Mouse (Mus musculus): Measurements from ENCODE around the gene Ric8a. TPM values are rescaled to one million over a fixed set of nuclear protein-coding genes. Genes with fewer than 3 reads are reported as not detected.

The Ric8a gene
- polyA plus RNA-seq, 1 experiment, result 53.1 TPM

GRCm38 (mm10) chr7:140855860-140856784 lies 635 bp upstream of the Ric8a start, which contains the start of gene Gm45785:
Gene Gm45785 (minus strand): TSS chr7:140856331.
- H3K4me3 ChIP-seq (ENCODE audit: insufficient read depth, low read depth, low read length), result peak within 1 kb of the TSS; percentile 89
- H3K27ac ChIP-seq (ENCODE audit: insufficient read depth, low read depth, low read length), result peak within 1 kb of the TSS; percentile 81
- no peaks in the 10 kb centered on the region for H3K36me3 ChIP-seq (ENCODE audit: control insufficient read depth, insufficient read depth, low read length)
- H3K4me1 ChIP-seq (ENCODE audit: control insufficient read depth, insufficient read depth, low read length), result peaks cover 11% of the 10 kb centered on the region; the same call in 1 of the 2 replicates
- TF ChIP-seq CTCF (conservative IDR thresholded peaks at IDR 0.05; ENCODE audit: insufficient read depth, insufficient read length, low read depth, low read length) (no peak), POLR2A (IDR thresholded peaks at IDR 0.05; ENCODE audit: low read depth, low read length) (no peak)
- WGBS, result under 1% methylated on average over 51 of the region's 51 CpGs
- peak; percentile 96 for DNase-seq
- H3K27me3 ChIP-seq (replicated peaks; ENCODE audit: control insufficient read depth, insufficient read depth, low read length), result no peaks in the 10 kb centered on the region

GRCm38 (mm10) chr7:140857550-140858505 lies 1.1 kb downstream of the Ric8a start, which contains the start of gene Bet1l:
Gene Bet1l (minus strand): TSS chr7:140857577.
- no peak for TF ChIP-seq POLR2A (IDR thresholded peaks at IDR 0.05; ENCODE audit: low read depth, low read length)
- TF ChIP-seq CTCF (conservative IDR thresholded peaks at IDR 0.05; ENCODE audit: insufficient read depth, insufficient read length, low read depth, low read length), result no peak
- Histone ChIP-seq H3K4me3 (ENCODE audit: insufficient read depth, low read depth, low read length) (peak within 1 kb of the TSS; percentile 89), H3K27me3 (replicated peaks; ENCODE audit: control insufficient read depth, insufficient read depth, low read length) (no peaks in the 10 kb centered on the region), H3K36me3 (ENCODE audit: control insufficient read depth, insufficient read depth, low read length) (no peaks in the 10 kb centered on the region; the same call in 1 of the 2 replicates), H3K4me1 (ENCODE audit: control insufficient read depth, insufficient read depth, low read length) (peaks cover 11% of the 10 kb centered on the region; the same call in 1 of the 2 replicates), H3K27ac (ENCODE audit: insufficient read depth, low read depth, low read length) (peak within 1 kb of the TSS; percentile 81)
- no peak for DNase-seq
- WGBS, result 22% methylated on average over 40 of the region's 40 CpGs

- no peak for TF ChIP-seq CTCF (conservative IDR thresholded peaks at IDR 0.05; ENCODE audit: insufficient read depth, insufficient read length, low read depth, low read length)
- no peak for TF ChIP-seq POLR2A (IDR thresholded peaks at IDR 0.05; ENCODE audit: low read depth, low read length)
- peaks cover 10% of the 10 kb centered on the region; the same call in 1 of the 2 replicates for H3K4me1 ChIP-seq (ENCODE audit: control insufficient read depth, insufficient read depth, low read length)
- no peak overlapping the region for H3K4me3 ChIP-seq (ENCODE audit: insufficient read depth, low read depth, low read length)
- no peaks in the 10 kb centered on the region for H3K27me3 ChIP-seq (replicated peaks; ENCODE audit: control insufficient read depth, insufficient read depth, low read length)
- no peak overlapping the region for H3K27ac ChIP-seq (ENCODE audit: insufficient read depth, low read depth, low read length)
- no peaks in the 10 kb centered on the region; the same call in 1 of the 2 replicates for H3K36me3 ChIP-seq (ENCODE audit: control insufficient read depth, insufficient read depth, low read length)
- WGBS, result 95% methylated on average over 8 of the region's 8 CpGs
- DNase-seq, result no peak
Observed at GRCm38 (mm10) chr7:140858746-140859145, 2.0 kb downstream of the Ric8a start.

DNA sequence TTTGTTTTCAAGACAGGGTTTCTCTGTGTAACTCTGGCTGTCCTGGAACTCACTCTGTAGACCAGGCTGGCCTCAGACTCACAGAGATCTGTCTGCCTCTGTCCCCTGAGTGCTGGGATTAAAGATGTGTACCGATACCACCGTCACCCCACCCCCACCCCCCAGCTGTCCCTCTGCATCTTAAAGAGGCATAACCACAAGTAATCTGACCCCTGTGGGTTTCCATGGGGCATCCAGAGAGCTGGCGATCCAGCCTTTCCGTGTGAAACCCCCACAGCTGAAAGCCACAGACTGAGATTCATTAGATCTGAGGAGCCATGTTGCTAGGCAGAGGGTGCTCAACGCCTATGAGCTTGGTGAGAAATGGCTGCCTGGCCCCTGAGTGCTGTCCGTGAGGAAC lies 3.2 kb downstream of the Ric8a start:
- WGBS, result 66% methylated on average over 6 of the region's 6 CpGs
- Histone ChIP-seq H3K4me3 (ENCODE audit: insufficient read depth, low read depth, low read length) (no peak overlapping the region), H3K27ac (ENCODE audit: insufficient read depth, low read depth, low read length) (no peak overlapping the region), H3K27me3 (replicated peaks; ENCODE audit: control insufficient read depth, insufficient read depth, low read length) (no peaks in the 10 kb centered on the region), H3K36me3 (ENCODE audit: control insufficient read depth, insufficient read depth, low read length) (no peaks in the 10 kb centered on the region; the same call in 1 of the 2 replicates), H3K4me1 (ENCODE audit: control insufficient read depth, insufficient read depth, low read length) (peaks cover 8% of the 10 kb centered on the region; the same call in 1 of the 2 replicates)
- TF ChIP-seq CTCF (conservative IDR thresholded peaks at IDR 0.05; ENCODE audit: insufficient read depth, insufficient read length, low read depth, low read length) (no peak), POLR2A (IDR thresholded peaks at IDR 0.05; ENCODE audit: low read depth, low read length) (no peak)
- DNase-seq, result no peak

- peaks cover 2% of the 10 kb centered on the region; the same call in 1 of the 2 replicates for H3K36me3 ChIP-seq (ENCODE audit: control insufficient read depth, insufficient read depth, low read length)
- 86% methylated on average over 5 of the region's 5 CpGs for WGBS
Observed at GRCm38 (mm10) chr7:140860728-140861127, 4.0 kb downstream of the Ric8a start.

DNA sequence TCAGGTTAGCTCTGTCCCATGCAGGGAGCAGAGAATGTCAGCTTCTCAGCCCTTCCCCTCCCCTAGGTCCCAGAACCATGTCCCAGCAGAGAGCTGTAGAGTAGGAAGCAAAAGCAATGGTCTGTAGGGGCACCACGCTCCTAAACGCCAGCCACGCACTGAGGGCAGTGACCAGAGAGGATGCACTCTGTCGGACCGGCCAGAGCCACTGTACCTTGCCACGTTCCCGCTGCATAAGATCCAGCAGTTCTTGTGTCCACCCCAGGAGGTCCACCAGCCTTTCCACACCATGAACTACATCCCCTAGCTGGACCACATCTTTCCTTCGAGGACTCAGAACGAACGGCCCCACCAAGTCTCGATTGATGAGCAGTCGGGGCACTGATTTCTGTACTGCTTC lies 8.0 kb downstream of the Ric8a start:
- no peak for DNase-seq
- Histone ChIP-seq H3K4me1 (ENCODE audit: control insufficient read depth, insufficient read depth, low read length) (no peaks in the 10 kb centered on the region), H3K36me3 (ENCODE audit: control insufficient read depth, insufficient read depth, low read length) (peaks cover 2% of the 10 kb centered on the region; the same call in 1 of the 2 replicates), H3K27ac (ENCODE audit: insufficient read depth, low read depth, low read length) (no peak overlapping the region), H3K27me3 (replicated peaks; ENCODE audit: control insufficient read depth, insufficient read depth, low read length) (no peaks in the 10 kb centered on the region), H3K4me3 (ENCODE audit: insufficient read depth, low read depth, low read length) (no peak overlapping the region)
- WGBS, result 86% methylated on average over 12 of the region's 12 CpGs
- TF ChIP-seq CTCF (conservative IDR thresholded peaks at IDR 0.05; ENCODE audit: insufficient read depth, insufficient read length, low read depth, low read length) (no peak), POLR2A (IDR thresholded peaks at IDR 0.05; ENCODE audit: low read depth, low read length) (no peak)

More at GRCm38 (mm10) chr7:140860728-140861127, 4.0 kb downstream of the Ric8a start:
- no peak overlapping the region for H3K27ac ChIP-seq (ENCODE audit: insufficient read depth, low read depth, low read length)
- TF ChIP-seq POLR2A (IDR thresholded peaks at IDR 0.05; ENCODE audit: low read depth, low read length) (no peak), CTCF (conservative IDR thresholded peaks at IDR 0.05; ENCODE audit: insufficient read depth, insufficient read length, low read depth, low read length) (no peak)
- H3K4me3 ChIP-seq (ENCODE audit: insufficient read depth, low read depth, low read length), result no peak overlapping the region
- H3K27me3 ChIP-seq (replicated peaks; ENCODE audit: control insufficient read depth, insufficient read depth, low read length), result no peaks in the 10 kb centered on the region
- DNase-seq, result no peak
- peaks cover 6% of the 10 kb centered on the region; the same call in 1 of the 2 replicates for H3K4me1 ChIP-seq (ENCODE audit: control insufficient read depth, insufficient read depth, low read length)
